Mouse (Mus musculus) hindbrain, embryonic 13.5 days (tissue): ENCODE results near the gene Gnpda2. TPM values are rescaled to one million over a fixed set of nuclear protein-coding genes. Genes with fewer than 3 reads are reported as not detected.

ENCODE experiments used
- ATAC-seq: fragments of 200-750 bp; cut with Nextera tagmentation; 2 replicates; pipeline ENCODE4 v1.8.0; 2017; ENCODE audit warnings: moderate TSS enrichment; ENCODE audit not compliant: low FRiP score
- H3K27ac ChIP-seq: fragments of 300-500 bp; sonication (generic); 2 replicates; pipeline ENCODE4 v1.5.1; 2015; ENCODE audit warnings: inconsistent platforms, mild to moderate bottlenecking, moderate library complexity
- H3K27me3 ChIP-seq: fragments of 300-500 bp; sonication (generic); 2 replicates; pipeline ENCODE4 v1.6.1; 2015; ENCODE audit warnings: mild to moderate bottlenecking, inconsistent platforms
- H3K36me3 ChIP-seq: fragments of 300-500 bp; sonication (generic); 2 replicates; pipeline ENCODE4 v1.6.1; 2015; ENCODE audit warnings: mild to moderate bottlenecking, inconsistent platforms
- H3K4me1 ChIP-seq: fragments of 300-500 bp; sonication (generic); replicated peaks from 2 replicates; pipeline ENCODE4 v1.6.1; 2015; ENCODE audit warnings: inconsistent platforms
- H3K4me2 ChIP-seq: fragments of 300-500 bp; sonication (generic); 2 replicates; pipeline ENCODE4 v1.6.1; 2015; ENCODE audit warnings: inconsistent platforms, mild to moderate bottlenecking, moderate library complexity
- H3K4me3 ChIP-seq: fragments of 300-500 bp; sonication (generic); 2 replicates; pipeline ENCODE4 v1.5.1; 2015; ENCODE audit warnings: mild to moderate bottlenecking, inconsistent platforms
- H3K9ac ChIP-seq: fragments of 300-500 bp; sonication (generic); 2 replicates; pipeline ENCODE4 v1.6.1; 2015; ENCODE audit warnings: mild to moderate bottlenecking, inconsistent platforms
- H3K9me3 ChIP-seq: fragments of 300-500 bp; sonication (generic); 2 replicates; pipeline ENCODE4 v1.6.1; 2016; ENCODE audit warnings: inconsistent platforms
- WGBS: fragments of 180-500 bp; shearing (Covaris S2); methylation state at CpG from one replicate; pipeline ENCODE4 v1.1.7; 2015; 5-methylcytosine and 5-hydroxymethylcytosine counted together
- polyA plus RNA-seq: library from polyadenylated mRNA; unstranded; fragments of >200 nt; fragmentation: Nextera tagmentation; extraction: Ambion mirVana; gene quantifications from 2 replicates; pipeline ENCODE4 v1.2.1, GENCODE M21; 2015

The Gnpda2 gene
- polyA plus RNA-seq: 37.3 and 40.5 TPM in 2 replicates

- Histone ChIP-seq H3K4me2 (peak within 1 kb of the TSS; percentile 76), H3K9ac (peak within 1 kb of the TSS; percentile 91), H3K4me3 (peak within 1 kb of the TSS; percentile 74), H3K27me3 (no peaks in the 10 kb centered on the region), H3K9me3 (no peaks in the 10 kb centered on the region), H3K4me1 (peaks cover 7% of the 10 kb centered on the region), H3K27ac (peak within 1 kb of the TSS; percentile 91), H3K36me3 (peaks cover 13% of the 10 kb centered on the region; the same call in 1 of the 2 replicates)
- peak; percentile 99 for ATAC-seq
- WGBS: 4% methylated on average over 42 of the region's 42 CpGs
These were observed at the start of gene Gnpda2 for GRCm38 (mm10) chr5:69591640-69592461. Gene Gnpda2 (minus strand): TSS chr5:69592340.

GRCm38 (mm10) chr5:69634766-69635165 lies 42.6 kb upstream of the Gnpda2 start:
- Histone ChIP-seq H3K4me3 (no peak overlapping the region), H3K27me3 (no peaks in the 10 kb centered on the region), H3K9me3 (no peaks in the 10 kb centered on the region), H3K27ac (no peak overlapping the region), H3K4me1 (no peaks in the 10 kb centered on the region), H3K4me2 (no peak overlapping the region), H3K36me3 (no peaks in the 10 kb centered on the region), H3K9ac (no peak overlapping the region)
- ATAC-seq: no peak
- 71% methylated on average over 4 of the region's 4 CpGs for WGBS

- Histone ChIP-seq H3K27ac (no peak overlapping the region), H3K9ac (no peak overlapping the region), H3K27me3 (no peaks in the 10 kb centered on the region), H3K4me2 (no peak overlapping the region), H3K36me3 (no peaks in the 10 kb centered on the region), H3K4me3 (no peak overlapping the region), H3K9me3 (no peaks in the 10 kb centered on the region), H3K4me1 (no peaks in the 10 kb centered on the region)
- ATAC-seq: no peak
- 81% methylated on average over 1 of the region's 1 CpGs for WGBS
These were observed 28.8 kb upstream of the Gnpda2 start for GRCm38 (mm10) chr5:69620899-69621298.

GRCm38 (mm10) chr5:69613209-69613796 lies 21.2 kb upstream of the Gnpda2 start:
- Histone ChIP-seq H3K9ac (no peak overlapping the region), H3K4me2 (no peak overlapping the region), H3K27me3 (no peaks in the 10 kb centered on the region), H3K27ac (no peak overlapping the region), H3K36me3 (no peaks in the 10 kb centered on the region), H3K4me1 (no peaks in the 10 kb centered on the region), H3K9me3 (no peaks in the 10 kb centered on the region), H3K4me3 (no peak overlapping the region)
- no peak for ATAC-seq
- WGBS: 34% methylated on average over 4 of the region's 4 CpGs

GRCm38 (mm10) chr5:69601027-69601426 lies 8.9 kb upstream of the Gnpda2 start:
- Histone ChIP-seq H3K4me1 (no peaks in the 10 kb centered on the region), H3K27me3 (no peaks in the 10 kb centered on the region), H3K27ac (no peak overlapping the region), H3K9ac (no peak overlapping the region), H3K36me3 (no peaks in the 10 kb centered on the region), H3K9me3 (no peaks in the 10 kb centered on the region), H3K4me3 (no peak overlapping the region), H3K4me2 (no peak overlapping the region)
- ATAC-seq: 0 out of 2 replicates have a peak, but pooled peaks have one; percentile 36

- no peaks in the 10 kb centered on the region for H3K27me3 ChIP-seq
- H3K4me2 ChIP-seq: peak overlapping the region; percentile 69
- WGBS: 18% methylated on average over 16 of the region's 16 CpGs
- H3K36me3 ChIP-seq: peaks cover 18% of the 10 kb centered on the region
- H3K27ac ChIP-seq: peak overlapping the region; percentile 92
- H3K9ac ChIP-seq: peak overlapping the region; percentile 94
- ATAC-seq: peak; percentile 34; the same call in 1 of the 2 replicates
- peaks cover 10% of the 10 kb centered on the region for H3K4me1 ChIP-seq
- no peaks in the 10 kb centered on the region for H3K9me3 ChIP-seq
- peak overlapping the region; percentile 75 for H3K4me3 ChIP-seq
These were observed 34.7 kb downstream of the Gnpda2 start for GRCm38 (mm10) chr5:69557404-69557935.

GRCm38 (mm10) chr5:69556628-69557403 lies 35.3 kb downstream of the Gnpda2 start, which contains the start of gene Guf1:
Gene Guf1 (plus strand): TSS chr5:69556923.
- Histone ChIP-seq H3K9me3 (no peaks in the 10 kb centered on the region), H3K9ac (peak within 1 kb of the TSS; percentile 94), H3K4me1 (peaks cover 10% of the 10 kb centered on the region), H3K27ac (peak within 1 kb of the TSS; percentile 92), H3K27me3 (no peaks in the 10 kb centered on the region), H3K4me3 (peak within 1 kb of the TSS; percentile 75), H3K4me2 (peak within 1 kb of the TSS; percentile 69), H3K36me3 (peaks cover 15% of the 10 kb centered on the region)
- ATAC-seq: peak; percentile 95
- under 1% methylated on average over 71 of the region's 72 CpGs for WGBS

GRCm38 (mm10) chr5:69542489-69542888 lies 49.7 kb downstream of the Gnpda2 start, which contains the start of gene Yipf7:
Gene Yipf7 (minus strand): TSS chr5:69542648.
- 84% methylated on average over 4 of the region's 4 CpGs for WGBS
- no peak within 1 kb of the TSS for H3K27ac ChIP-seq
- no peak within 1 kb of the TSS for H3K4me3 ChIP-seq
- no peaks in the 10 kb centered on the region for H3K9me3 ChIP-seq
- no peak within 1 kb of the TSS for H3K9ac ChIP-seq
- H3K4me1 ChIP-seq: no peaks in the 10 kb centered on the region
- no peaks in the 10 kb centered on the region for H3K27me3 ChIP-seq
- H3K4me2 ChIP-seq: no peak within 1 kb of the TSS
- no peak for ATAC-seq
- H3K36me3 ChIP-seq: no peaks in the 10 kb centered on the region

- ATAC-seq: no peak
- no peaks in the 10 kb centered on the region for H3K36me3 ChIP-seq
- H3K4me2 ChIP-seq: no peak overlapping the region
- H3K27ac ChIP-seq: no peak overlapping the region
- H3K27me3 ChIP-seq: no peaks in the 10 kb centered on the region
- no peaks in the 10 kb centered on the region for H3K4me1 ChIP-seq
- no peaks in the 10 kb centered on the region for H3K9me3 ChIP-seq
- H3K9ac ChIP-seq: no peak overlapping the region
- H3K4me3 ChIP-seq: no peak overlapping the region
- 76% methylated on average over 1 of the region's 1 CpGs for WGBS
These were observed 50.5 kb downstream of the Gnpda2 start for GRCm38 (mm10) chr5:69541680-69542079.

- H3K27me3 ChIP-seq: no peaks in the 10 kb centered on the region
- no peaks in the 10 kb centered on the region; the same call in 1 of the 2 replicates for H3K4me1 ChIP-seq
- H3K27ac ChIP-seq: no peak overlapping the region
- no peaks in the 10 kb centered on the region for H3K9me3 ChIP-seq
- ATAC-seq: no peak
- H3K4me2 ChIP-seq: no peak overlapping the region
- no peak overlapping the region for H3K9ac ChIP-seq
- no peak overlapping the region for H3K4me3 ChIP-seq
- H3K36me3 ChIP-seq: no peaks in the 10 kb centered on the region
These were observed 68.2 kb downstream of the Gnpda2 start for GRCm38 (mm10) chr5:69523944-69524343.
